Mouse (Mus musculus) layer of hippocampus, postnatal 14 days (tissue): ENCODE data around the gene Vmac. TPM values are rescaled to one million over a fixed set of nuclear protein-coding genes. Genes with fewer than 3 reads are reported as not detected.

Experiments
- DNase-seq, 2 experiments: peaks; one replicate each; pipeline ENCODE4 v3.0.0; 2021 to 2022; ENCODE audit warnings: low spot score in 2 of 2, mixed read lengths in 1 of 2
- total RNA-seq, 2 experiments: library from RNA; stranded (reverse); gene quantifications; 2 replicates each; pipeline ENCODE4 v1.2.3; 2021

Vmac gene
- total RNA-seq, 2 experiments from 2014 or later: 10.4 to 12.5 TPM

DNA sequence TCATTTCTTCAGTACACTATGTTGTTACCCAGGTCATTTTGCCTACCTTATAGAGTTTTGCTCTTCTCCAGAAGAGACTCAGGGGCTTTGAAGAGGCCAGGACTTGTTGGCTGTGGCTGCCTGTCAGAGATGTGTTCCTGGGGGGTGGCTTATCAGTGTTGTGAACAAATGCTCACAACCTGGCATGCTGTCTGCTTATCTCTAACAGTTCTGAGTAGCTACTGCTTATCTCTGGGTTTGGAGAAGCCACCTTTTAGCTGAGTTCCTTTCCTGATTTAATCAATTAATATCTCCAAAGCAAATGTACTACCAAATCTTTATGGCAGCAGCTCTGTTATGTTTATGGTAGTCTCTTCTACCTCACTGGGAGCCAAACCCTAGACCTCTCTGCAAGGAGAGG is 29.8 kb downstream of the Vmac start:
- no peak for DNase-seq

DNA sequence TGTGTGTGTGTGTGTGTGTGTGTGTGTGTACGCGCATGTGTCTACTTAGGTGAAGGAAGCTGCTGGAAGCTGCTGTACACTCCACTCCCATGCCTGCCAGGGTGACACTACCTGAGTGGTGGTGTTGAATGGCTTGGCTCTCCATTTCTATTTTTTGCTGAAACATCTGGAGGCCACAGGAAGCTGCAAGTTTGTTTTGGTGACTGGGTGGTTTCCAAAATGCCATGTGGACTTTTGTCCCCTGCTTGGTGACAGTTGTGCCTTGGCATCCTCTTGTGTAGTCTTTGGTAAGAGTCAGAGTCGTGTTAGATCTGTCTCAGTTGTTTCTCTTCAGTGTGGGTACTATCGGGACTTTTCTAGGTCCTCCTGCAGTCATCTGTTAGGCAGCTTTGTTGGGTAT is 31.0 kb downstream of the Vmac start:
- DNase-seq: no peak

DNA sequence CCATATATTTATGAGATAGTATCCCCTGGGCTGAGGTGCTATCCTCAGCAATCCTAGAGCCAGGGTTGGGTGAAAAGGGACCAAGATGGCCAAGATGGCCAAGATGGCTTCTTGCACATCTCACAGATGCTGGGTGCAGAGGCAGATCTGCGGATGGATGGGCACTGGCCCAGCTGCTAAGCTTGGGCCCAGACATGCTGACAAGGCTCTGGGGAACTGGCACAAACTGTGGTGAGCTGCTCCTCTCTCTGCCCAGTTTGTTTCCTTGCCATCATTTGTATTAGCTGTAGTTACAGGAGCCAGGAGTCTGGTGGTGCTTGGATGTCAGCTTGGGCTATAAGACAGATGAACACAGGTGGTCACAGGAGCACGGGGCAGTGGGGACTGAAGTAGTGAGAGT is 33.2 kb downstream of the Vmac start:
- no peak for DNase-seq

DNA sequence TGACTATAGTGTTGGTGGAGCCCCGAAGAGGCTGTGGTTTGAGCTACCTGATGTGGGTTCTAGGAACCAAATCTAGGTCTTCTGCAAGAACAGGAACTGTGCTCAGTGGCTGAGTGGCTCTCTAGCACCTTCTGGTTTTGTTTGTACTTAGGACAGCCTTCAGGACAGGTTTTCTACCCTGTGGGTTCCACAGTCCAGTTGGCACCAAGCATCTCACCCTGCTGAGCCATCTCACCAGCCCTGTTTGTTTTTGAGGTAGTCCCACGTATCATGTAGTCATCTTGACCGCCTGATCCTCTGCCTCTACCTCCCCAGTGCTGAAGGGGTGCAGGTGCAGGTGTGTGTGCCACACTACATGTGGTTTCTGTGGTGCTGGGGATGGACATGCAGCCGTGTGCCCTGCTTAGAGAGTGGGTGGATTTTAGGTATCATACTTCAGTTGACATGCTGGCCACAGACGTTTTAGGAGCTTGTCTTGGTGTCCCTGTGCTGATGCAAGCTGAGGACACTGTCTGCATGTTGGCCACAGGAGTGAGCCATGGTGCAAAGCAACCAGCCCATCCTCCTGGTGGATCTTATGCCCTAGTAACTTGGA is 34.2 kb downstream of the Vmac start:
- no peak for DNase-seq

DNA sequence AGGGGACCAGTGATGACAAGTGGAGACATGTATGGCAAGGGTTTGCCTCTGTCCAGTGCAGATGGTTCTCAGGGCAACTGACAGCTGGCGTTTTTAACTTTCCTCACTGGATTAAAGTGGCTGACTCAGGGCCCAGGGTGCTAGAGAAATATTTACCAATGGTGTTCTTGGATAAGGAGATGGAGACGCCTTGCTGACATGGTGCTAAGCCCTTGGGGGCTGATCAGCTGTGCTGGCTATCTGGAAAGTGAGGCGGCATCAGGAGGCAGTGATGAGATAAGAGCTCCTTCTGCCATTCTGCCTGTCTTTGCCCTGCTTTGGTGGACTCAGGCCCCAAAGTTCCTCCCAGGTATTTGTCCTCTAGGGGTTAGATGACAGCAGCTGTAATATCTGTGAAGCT is 34.9 kb downstream of the Vmac start:
- no peak for DNase-seq

GRCm38 (mm10) chr17:56681791-56682190 is 36.0 kb downstream of the Vmac start:
- no peak for DNase-seq

GRCm38 (mm10) chr17:56673647-56674416 is 44.0 kb downstream of the Vmac start:
- DNase-seq: peak in 1 of 2 experiments; percentile 38

- peak; percentile 99 for DNase-seq
These were observed 44.7 kb downstream of the Vmac start, which contains the start of gene Ranbp3 for GRCm38 (mm10) chr17:56672941-56673646. Gene Ranbp3 (plus strand): TSS chr17:56673294.

GRCm38 (mm10) chr17:56669766-56670165 is 48.1 kb downstream of the Vmac start:
- no peak for DNase-seq

- peak; percentile 84 to 90 for DNase-seq
These were observed 49.3 kb downstream of the Vmac start for GRCm38 (mm10) chr17:56668384-56669144.

DNA sequence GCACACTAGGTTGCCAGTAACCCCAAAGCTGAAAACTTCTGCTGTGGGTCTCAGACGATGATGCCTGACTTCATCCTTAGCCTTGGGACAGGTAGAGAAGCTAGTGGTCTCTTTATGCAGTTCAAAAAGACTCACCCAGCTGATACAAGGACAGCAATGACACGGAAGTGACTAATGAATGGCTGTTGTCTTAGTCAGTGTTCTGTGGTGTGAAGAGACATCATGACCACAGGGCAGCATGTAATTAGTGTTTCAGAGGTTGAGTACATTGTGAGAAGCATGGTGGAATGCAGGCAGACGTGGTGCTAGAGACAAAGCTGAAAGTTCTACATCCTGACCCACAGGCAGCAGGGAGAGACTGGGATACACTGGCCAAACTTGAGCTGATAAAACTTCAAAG is 50.2 kb downstream of the Vmac start:
- no peak for DNase-seq

- DNase-seq: no peak
These were observed 51.4 kb downstream of the Vmac start for GRCm38 (mm10) chr17:56666384-56666783.

GRCm38 (mm10) chr17:56664333-56664732 is 53.5 kb downstream of the Vmac start:
- DNase-seq: no peak

Other genes starting within 250 kb of the Vmac start
- gene Ptprs, start 241.5 kb downstream of the Vmac start, total RNA-seq: 100 to 1,000 TPM; 771 to 772 TPM
- gene Znrf4, start 205.6 kb downstream of the Vmac start, total RNA-seq: not detected
- 1 to 10 TPM; 1.9 to 2.1 TPM for gene Gm20219, start 163.6 kb downstream of the Vmac start, total RNA-seq
- 100 to 1,000 TPM; 127 TPM for gene Safb2, start 133.4 kb downstream of the Vmac start, total RNA-seq
- 100 to 1,000 TPM; 131 to 147 TPM for gene Safb, start 133.2 kb downstream of the Vmac start, total RNA-seq
- gene 2410015M20Rik, start 108.3 kb downstream of the Vmac start, total RNA-seq: 100 to 1,000 TPM; 151 to 160 TPM
- gene Rpl36, start 104.6 kb downstream of the Vmac start, total RNA-seq: 100 to 1,000 TPM; 403 to 409 TPM
- gene Lonp1, start 91.1 kb downstream of the Vmac start, total RNA-seq: 10 to 100 TPM; 65.4 to 68.3 TPM
- under 1 TPM; 0.48 to 0.86 TPM for gene Catsperd, start 89.9 kb downstream of the Vmac start, total RNA-seq
- 10 to 100 TPM; 83.9 to 85.3 TPM for gene Ranbp3, start 44.7 kb downstream of the Vmac start, total RNA-seq
- gene Ndufa11, start 255 bp downstream of the Vmac start, total RNA-seq: 100 to 1,000 TPM; 220 to 270 TPM
- 1 to 10 TPM; 2.1 to 3.0 TPM for gene Nrtn, start 39.5 kb upstream of the Vmac start, total RNA-seq
- 10 to 100 TPM; 60.9 to 66.3 TPM for gene Dus3l, start 46.7 kb upstream of the Vmac start, total RNA-seq
- under 1 TPM; 0.35 to 0.57 TPM for gene Prr22, start 52.2 kb upstream of the Vmac start, total RNA-seq
- gene Rfx2, start 113.0 kb upstream of the Vmac start, total RNA-seq: 1 to 10 TPM; 3.0 to 4.2 TPM
- not detected for gene Acsbg2, start 156.4 kb upstream of the Vmac start, total RNA-seq
- gene 1700061G19Rik, start 157.5 kb upstream of the Vmac start, total RNA-seq: under 1 TPM; 0.24 to 0.28 TPM
- 10 to 100 TPM; 59.6 to 64.8 TPM for gene Mllt1, start 217.4 kb upstream of the Vmac start, total RNA-seq